Mouse (Mus musculus) cerebellum, adult 2 months (tissue): ENCODE data around the gene Egflam. TPM values are rescaled to one million over a fixed set of nuclear protein-coding genes. Genes with fewer than 3 reads are reported as not detected.

Experiments
- DNase-seq, 2 experiments: peaks; one replicate each; pipeline ENCODE4 v3.0.0; 2021
- H3K27ac ChIP-seq: fragments of 200-500 bp; 2 replicates; pipeline ENCODE4 v1.5.1; 2012; ENCODE audit warnings: low read length, control low read depth, inconsistent platforms; ENCODE audit not compliant: insufficient read depth
- H3K27me3 ChIP-seq: fragments of 200-500 bp; 2 replicates; pipeline ENCODE4 v1.6.1; 2012; ENCODE audit warnings: inconsistent platforms, mild to moderate bottlenecking, low read length, moderate library complexity; ENCODE audit not compliant: control insufficient read depth, insufficient read depth
- H3K4me1 ChIP-seq: fragments of 200-500 bp; 2 replicates; pipeline ENCODE4 v1.6.1; 2011; ENCODE audit warnings: low read length; ENCODE audit not compliant: control insufficient read depth, insufficient read depth
- H3K4me3 ChIP-seq: fragments of 200-500 bp; replicated peaks from 2 replicates; pipeline ENCODE3; 2011; ENCODE audit warnings: mild to moderate bottlenecking, low read depth, low read length, control low read depth; ENCODE audit not compliant: insufficient read depth
- CTCF ChIP-seq: fragments of 200-500 bp; IDR thresholded peaks from 2 replicates; pipeline ENCODE4 v1.5.1; 2011; ENCODE audit warnings: low read depth, mild to moderate bottlenecking, control low read depth, low read length, moderate library complexity, borderline replicate concordance; ENCODE audit not compliant: insufficient read depth
- POLR2A ChIP-seq: fragments of 200-500 bp; IDR thresholded peaks from 2 replicates; pipeline ENCODE4 v1.6.1; 2011; ENCODE audit warnings: low read length, control low read depth, borderline replicate concordance; ENCODE audit not compliant: insufficient read depth
- WGBS: fragments of 180-500 bp; shearing (Covaris S2); methylation state at CpG from one replicate; pipeline ENCODE4 v1.1.7; 2018; 5-methylcytosine and 5-hydroxymethylcytosine counted together
- polyA plus RNA-seq: library from polyadenylated mRNA; depleted of rRNA; stranded (reverse); fragments of >200 nt; gene quantifications from 2 replicates; pipeline ENCODE4 v1.2.3, GENCODE M21; 2012

The Egflam gene
- polyA plus RNA-seq, 1 experiment, result 3.0 TPM

- Histone ChIP-seq H3K27ac (no peak overlapping the region), H3K4me1 (no peaks in the 10 kb centered on the region), H3K27me3 (no peaks in the 10 kb centered on the region), H3K4me3 (no peak overlapping the region)
- no peak for TF ChIP-seq CTCF
- no peak for TF ChIP-seq POLR2A
- no peak for DNase-seq
- 95% methylated on average over 2 of the region's 2 CpGs for WGBS
These were observed 205.6 kb downstream of the Egflam start for GRCm38 (mm10) chr15:7192582-7192981.

- Histone ChIP-seq H3K4me1 (no peaks in the 10 kb centered on the region), H3K4me3 (no peak overlapping the region), H3K27ac (no peak overlapping the region), H3K27me3 (no peaks in the 10 kb centered on the region)
- 89% methylated on average over 4 of the region's 4 CpGs for WGBS
- DNase-seq, result no peak
- TF ChIP-seq POLR2A (no peak), CTCF (no peak)
These were observed 207.1 kb downstream of the Egflam start for GRCm38 (mm10) chr15:7191074-7191473.

- no peak overlapping the region for H3K27ac ChIP-seq
- WGBS, result 73% methylated on average over 22 of the region's 22 CpGs
- H3K4me3 ChIP-seq, result no peak overlapping the region
- no peak for DNase-seq
- TF ChIP-seq POLR2A (no peak), CTCF (no peak)
- no peaks in the 10 kb centered on the region for H3K27me3 ChIP-seq
- no peaks in the 10 kb centered on the region for H3K4me1 ChIP-seq
These were observed 208.3 kb downstream of the Egflam start for GRCm38 (mm10) chr15:7189678-7190454.

- no peak for DNase-seq
These were observed 210.5 kb downstream of the Egflam start for GRCm38 (mm10) chr15:7187682-7188081.

GRCm38 (mm10) chr15:7180576-7180975 is 217.6 kb downstream of the Egflam start:
- TF ChIP-seq POLR2A (no peak), CTCF (no peak)
- Histone ChIP-seq H3K4me3 (no peak overlapping the region), H3K27ac (peak overlapping the region; percentile 21; the same call in 1 of the 2 replicates), H3K27me3 (no peaks in the 10 kb centered on the region), H3K4me1 (no peaks in the 10 kb centered on the region; the same call in 1 of the 2 replicates)
- peak in 1 of 2 experiments; percentile 13 for DNase-seq
- WGBS, result 80% methylated on average over 6 of the region's 6 CpGs

More at GRCm38 (mm10) chr15:7187682-7188081, 210.5 kb downstream of the Egflam start:
- H3K4me3 ChIP-seq, result no peak overlapping the region
- no peak for TF ChIP-seq CTCF
- TF ChIP-seq POLR2A, result no peak
- H3K27ac ChIP-seq, result no peak overlapping the region
- no peaks in the 10 kb centered on the region for H3K27me3 ChIP-seq
- WGBS, result 63% methylated on average over 6 of the region's 6 CpGs
- no peaks in the 10 kb centered on the region for H3K4me1 ChIP-seq

GRCm38 (mm10) chr15:7173776-7174175 is 224.4 kb downstream of the Egflam start:
- WGBS, result 90% methylated on average over 8 of the region's 8 CpGs
- no peak overlapping the region for H3K27ac ChIP-seq
- no peak for TF ChIP-seq POLR2A
- no peak for TF ChIP-seq CTCF
- H3K27me3 ChIP-seq, result no peaks in the 10 kb centered on the region
- no peaks in the 10 kb centered on the region for H3K4me1 ChIP-seq
- no peak for DNase-seq
- H3K4me3 ChIP-seq, result no peak overlapping the region

GRCm38 (mm10) chr15:7173346-7173745 is 224.8 kb downstream of the Egflam start:
- no peak overlapping the region for H3K27ac ChIP-seq
- no peak overlapping the region for H3K4me3 ChIP-seq
- no peak for DNase-seq
- no peaks in the 10 kb centered on the region for H3K4me1 ChIP-seq
- no peaks in the 10 kb centered on the region for H3K27me3 ChIP-seq
- 76% methylated on average over 7 of the region's 7 CpGs for WGBS
- TF ChIP-seq POLR2A (no peak), CTCF (no peak)

- 43% methylated on average over 2 of the region's 2 CpGs for whole genome bisulfite sequencing
- Histone ChIP-seq H3K4me1 (no peaks in the 10 kb centered on the region), H3K27ac (no peak overlapping the region), H3K27me3 (no peaks in the 10 kb centered on the region), H3K4me3 (no peak overlapping the region)
- DNase-seq, result no peak
- TF ChIP-seq CTCF (no peak), POLR2A (no peak)
These were observed 225.3 kb downstream of the Egflam start for GRCm38 (mm10) chr15:7172875-7173274.
